Mouse (Mus musculus) midbrain, postnatal 0 days (tissue): Measurements from ENCODE around the gene Rnf150. TPM values are rescaled to one million over a fixed set of nuclear protein-coding genes. Genes with fewer than 3 reads are reported as not detected.

ENCODE experiments used
- ATAC-seq: fragments of 200-750 bp; cut with Nextera tagmentation; 2 replicates; pipeline ENCODE4 v1.8.0; 2017; ENCODE audit warnings: moderate number of reproducible peaks, mild to moderate bottlenecking, moderate TSS enrichment, moderate library complexity; ENCODE audit not compliant: low FRiP score
- DNase-seq: peaks from one replicate; pipeline ENCODE4 v3.0.0-alpha.2; 2015; ENCODE audit warnings: low spot score
- H3K27ac ChIP-seq: fragments of 300-500 bp; sonication (generic); 2 replicates; pipeline ENCODE4 v1.5.1; 2014; ENCODE audit warnings: low read depth, mild to moderate bottlenecking, low read length, mixed read lengths
- H3K27me3 ChIP-seq: fragments of 300-500 bp; sonication (generic); 2 replicates; pipeline ENCODE4 v1.6.1; 2014; ENCODE audit warnings: low read length, control low read depth, mixed read lengths; ENCODE audit not compliant: insufficient read depth
- H3K36me3 ChIP-seq: fragments of 300-500 bp; sonication (generic); 2 replicates; pipeline ENCODE4 v1.6.1; 2014; ENCODE audit warnings: low read length, control low read depth, mixed read lengths; ENCODE audit not compliant: insufficient read depth
- H3K4me1 ChIP-seq: fragments of 300-500 bp; sonication (generic); 2 replicates; pipeline ENCODE4 v1.6.1; 2014; ENCODE audit warnings: mild to moderate bottlenecking, control low read depth, antibody characterized with exemption, low read length, mixed read lengths; ENCODE audit not compliant: insufficient read depth
- H3K4me2 ChIP-seq: fragments of 300-500 bp; sonication (generic); 2 replicates; pipeline ENCODE4 v1.6.1; 2014; ENCODE audit warnings: low read depth, mild to moderate bottlenecking, low read length, mixed read lengths; ENCODE audit not compliant: poor library complexity, severe bottlenecking
- H3K4me3 ChIP-seq: fragments of 300-500 bp; sonication (generic); 2 replicates; pipeline ENCODE4 v1.5.1; 2014; ENCODE audit warnings: low read depth, mild to moderate bottlenecking, low read length, moderate library complexity
- H3K9ac ChIP-seq: fragments of 300-500 bp; sonication (generic); replicated peaks from 2 replicates; pipeline ENCODE4 v1.6.1; 2014; ENCODE audit warnings: mild to moderate bottlenecking, low read length, moderate library complexity, mixed read lengths; ENCODE audit not compliant: poor library complexity, severe bottlenecking
- H3K9me3 ChIP-seq: fragments of 300-500 bp; sonication (generic); 2 replicates; pipeline ENCODE4 v1.6.1; 2016; ENCODE audit warnings: low read length, control low read depth
- CTCF ChIP-seq: IDR thresholded peaks from 2 replicates; pipeline ENCODE4 v1.5.1; 2016; ENCODE audit warnings: antibody characterized with exemption, mild to moderate bottlenecking
- WGBS: fragments of 180-500 bp; shearing (Covaris S2); extraction: QIAGEN DNeasy Blood & Tissue Kit; methylation state at CpG from one replicate; pipeline ENCODE4 v1.1.7; 2014; 5-methylcytosine and 5-hydroxymethylcytosine counted together
- polyA plus RNA-seq: library from polyadenylated mRNA; unstranded; fragments of >200 nt; fragmentation: Nextera tagmentation; extraction: Ambion mirVana; gene quantifications from 2 replicates; pipeline ENCODE4 v1.2.1, GENCODE M21; 2015
- total RNA-seq: library from RNA; depleted of rRNA; stranded (reverse); fragments of >200 nt; gene quantifications from 2 replicates; pipeline ENCODE4 v1.2.3, GENCODE M21; 2014

Rnf150 gene
- total and polyA plus RNA-seq, 2 experiments from 2014 or later = 1.9 to 12.6 TPM

DNA sequence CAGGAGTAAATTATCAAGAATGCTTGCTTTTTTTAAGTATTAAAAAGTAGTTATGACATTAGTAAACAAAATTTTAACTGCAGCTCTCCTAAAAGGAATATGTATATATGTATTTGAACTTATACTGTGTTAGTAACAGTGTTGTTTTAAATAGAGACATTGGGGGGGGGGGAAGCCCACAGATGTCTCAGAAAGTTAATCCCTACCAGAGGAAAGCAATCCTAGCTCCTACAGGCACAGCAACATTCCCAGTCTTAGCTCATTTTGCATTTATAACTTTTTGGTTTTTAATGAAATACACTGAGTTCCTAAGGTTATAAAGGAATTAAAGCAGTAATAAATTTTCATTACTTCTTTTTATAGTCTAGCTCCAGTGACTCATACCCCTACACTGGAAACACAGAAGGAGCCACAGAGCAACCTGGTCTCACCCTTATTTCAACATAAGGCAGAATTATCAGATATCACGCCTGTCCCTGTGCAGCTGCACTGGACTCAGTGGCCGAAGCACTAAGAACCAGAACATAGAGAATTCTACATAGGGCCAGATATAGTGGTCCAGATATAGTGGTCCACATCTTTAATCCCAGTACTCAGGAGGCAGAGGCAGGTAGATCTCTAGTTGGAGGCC is 96.9 kb downstream of the Rnf150 start:
- no peak for TF ChIP-seq CTCF
- Histone ChIP-seq H3K4me3 (no peak overlapping the region), H3K4me2 (no peak overlapping the region), H3K27ac (no peak overlapping the region), H3K27me3 (no peaks in the 10 kb centered on the region), H3K4me1 (no peaks in the 10 kb centered on the region), H3K9me3 (no peaks in the 10 kb centered on the region), H3K9ac (no peak overlapping the region), H3K36me3 (no peaks in the 10 kb centered on the region)
- ATAC-seq = no peak
- DNase-seq = no peak
- 95% methylated on average over 2 of the region's 2 CpGs for WGBS

DNA sequence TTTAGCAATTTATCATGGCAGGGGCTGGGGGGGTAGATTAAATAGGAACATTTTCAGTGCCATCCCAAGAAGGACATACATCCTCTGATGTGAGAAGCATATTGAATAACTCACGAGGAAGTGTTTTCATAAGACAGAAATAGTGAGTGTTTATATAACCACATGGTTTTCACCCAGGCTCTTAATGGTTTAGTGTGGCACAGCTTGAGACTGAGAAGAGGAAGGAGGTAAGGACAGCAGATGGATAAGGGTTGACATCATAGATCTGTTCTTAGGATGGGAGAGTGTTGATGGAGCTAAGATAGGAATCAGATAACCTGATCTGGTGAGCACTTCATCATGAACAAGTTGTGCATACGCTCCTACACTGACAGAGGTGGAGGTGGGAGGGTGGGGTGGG is 101.4 kb downstream of the Rnf150 start:
- Histone ChIP-seq H3K27me3 (no peaks in the 10 kb centered on the region), H3K9me3 (no peaks in the 10 kb centered on the region), H3K4me2 (no peak overlapping the region), H3K9ac (no peak overlapping the region), H3K4me1 (no peaks in the 10 kb centered on the region), H3K36me3 (no peaks in the 10 kb centered on the region), H3K27ac (no peak overlapping the region), H3K4me3 (no peak overlapping the region)
- ATAC-seq (no peak), DNase-seq (no peak)
- TF ChIP-seq CTCF = no peak
- 92% methylated on average over 2 of the region's 2 CpGs for WGBS

DNA sequence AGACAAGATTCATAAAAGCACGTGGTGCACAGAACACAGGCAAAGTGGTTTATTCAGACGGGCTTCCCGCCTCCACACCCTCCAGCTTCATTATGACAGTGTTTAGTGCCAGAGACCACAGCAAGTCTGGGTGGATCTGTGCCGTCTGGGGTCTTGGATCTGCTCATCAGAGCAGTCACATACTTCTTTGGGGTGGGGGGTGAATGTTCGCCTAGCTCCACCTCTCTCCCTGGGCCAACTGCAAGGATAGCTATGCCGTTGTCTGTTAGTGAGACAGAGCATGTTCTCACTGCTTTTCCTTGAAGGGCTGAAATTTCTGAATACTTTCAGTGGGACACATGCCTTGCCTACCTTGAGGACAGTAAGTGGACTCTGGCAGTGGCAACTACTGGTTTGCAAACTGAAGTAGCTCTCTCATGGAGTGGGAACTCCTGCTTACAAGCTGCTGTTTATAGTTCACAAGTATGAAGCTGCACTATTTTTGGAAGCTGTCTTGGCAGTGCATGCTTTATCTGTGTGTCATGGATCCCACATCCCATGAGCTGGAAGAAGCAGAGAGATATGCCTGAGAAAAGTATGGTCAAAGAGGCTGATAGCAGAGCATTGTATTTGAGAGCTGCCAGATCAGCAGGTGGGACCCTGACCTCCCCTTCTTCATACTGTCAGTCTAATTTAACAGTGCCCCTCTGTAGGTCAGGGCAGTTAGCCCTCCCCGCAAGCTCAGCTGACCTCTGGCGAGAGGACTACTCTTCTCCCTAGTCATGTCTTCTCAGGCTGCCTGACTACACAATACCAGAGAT is 104.9 kb downstream of the Rnf150 start:
- ATAC-seq (no peak), DNase-seq (no peak)
- Histone ChIP-seq H3K27me3 (no peaks in the 10 kb centered on the region), H3K4me3 (no peak overlapping the region), H3K9ac (no peak overlapping the region), H3K9me3 (no peaks in the 10 kb centered on the region), H3K36me3 (no peaks in the 10 kb centered on the region), H3K27ac (no peak overlapping the region), H3K4me2 (no peak overlapping the region), H3K4me1 (no peaks in the 10 kb centered on the region)
- no peak for TF ChIP-seq CTCF
- WGBS = 74% methylated on average over 8 of the region's 8 CpGs

DNA sequence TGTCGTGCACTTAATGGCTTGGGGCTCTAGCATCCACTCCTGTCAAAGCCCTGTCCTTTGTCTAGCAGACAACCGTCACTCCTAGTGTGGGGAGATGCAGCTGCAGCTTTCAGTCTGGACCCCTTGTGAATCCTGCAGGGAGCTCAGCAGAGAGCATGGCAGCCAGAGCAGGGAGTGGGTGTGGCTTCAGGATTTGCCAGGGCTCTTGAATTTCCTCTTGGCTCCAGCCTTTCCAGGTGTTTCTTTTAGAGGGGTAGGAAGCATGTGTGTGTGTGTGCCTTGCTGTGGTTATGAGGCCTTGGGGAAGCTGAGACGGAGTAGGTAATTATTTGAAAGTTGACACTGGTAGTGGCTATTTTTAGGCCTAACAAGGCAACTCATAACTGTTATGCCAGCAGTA is 106.8 kb downstream of the Rnf150 start:
- Histone ChIP-seq H3K9ac (no peak overlapping the region), H3K4me3 (no peak overlapping the region), H3K27ac (no peak overlapping the region), H3K4me2 (no peak overlapping the region), H3K27me3 (no peaks in the 10 kb centered on the region), H3K9me3 (no peaks in the 10 kb centered on the region), H3K4me1 (0 out of 2 replicates have a peak, but pooled peaks cover 4% of the 10 kb centered on the region), H3K36me3 (no peaks in the 10 kb centered on the region)
- no peak for TF ChIP-seq CTCF
- WGBS = 28% methylated on average over 3 of the region's 3 CpGs
- DNase-seq (no peak), ATAC-seq (no peak)

DNA sequence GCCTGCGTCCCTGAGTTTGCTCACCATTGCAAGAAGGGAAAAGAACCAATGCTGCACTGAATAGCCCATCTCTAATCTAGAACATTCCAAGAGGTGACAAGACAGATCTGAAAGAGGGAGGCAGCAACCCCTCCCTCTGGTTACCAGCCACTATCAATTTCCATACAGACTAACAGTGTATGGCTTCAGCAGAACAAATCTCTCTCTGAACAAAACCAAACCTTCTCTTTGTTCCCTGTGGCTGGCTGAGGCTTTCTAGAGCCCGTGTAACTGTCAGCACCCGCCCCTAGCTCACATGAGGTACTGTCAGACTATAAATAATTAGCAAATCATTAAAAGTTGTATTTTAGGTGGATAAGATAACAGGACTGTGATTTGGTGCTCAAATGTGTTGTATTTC is 109.7 kb downstream of the Rnf150 start:
- ATAC-seq (no peak), DNase-seq (no peak)
- H3K9me3 ChIP-seq = no peaks in the 10 kb centered on the region
- H3K27ac ChIP-seq = no peak overlapping the region
- no peaks in the 10 kb centered on the region for H3K27me3 ChIP-seq
- WGBS = 66% methylated on average over 3 of the region's 3 CpGs
- H3K9ac ChIP-seq = no peak overlapping the region
- no peak for TF ChIP-seq CTCF
- no peaks in the 10 kb centered on the region for H3K36me3 ChIP-seq
- 0 out of 2 replicates have a peak, but pooled peaks cover 4% of the 10 kb centered on the region for H3K4me1 ChIP-seq
- H3K4me2 ChIP-seq = no peak overlapping the region
- no peak overlapping the region for H3K4me3 ChIP-seq

DNA sequence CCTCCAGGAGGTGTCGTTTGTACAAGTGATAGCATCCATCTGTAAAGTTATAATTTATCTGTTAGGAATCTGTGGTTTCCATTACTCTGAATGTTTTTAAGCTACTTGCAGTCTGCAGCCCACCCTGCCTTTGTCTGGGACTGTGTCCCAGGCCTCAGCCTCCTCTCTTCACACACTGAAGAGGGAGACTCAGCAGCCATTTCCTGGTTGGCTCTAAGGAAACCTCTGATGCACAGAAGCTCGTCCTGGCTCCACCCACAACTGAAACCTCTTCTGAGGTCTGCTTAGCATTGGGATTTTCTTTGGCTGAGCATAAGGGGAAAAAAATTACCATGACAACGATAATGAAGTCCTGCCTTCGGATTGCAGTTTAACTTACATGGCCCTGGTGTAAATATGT is 110.2 kb downstream of the Rnf150 start:
- H3K27me3 ChIP-seq = no peaks in the 10 kb centered on the region
- H3K4me1 ChIP-seq = 0 out of 2 replicates have a peak, but pooled peaks cover 4% of the 10 kb centered on the region
- H3K9me3 ChIP-seq = no peaks in the 10 kb centered on the region
- ATAC-seq (peak; percentile 68; the same call in 1 of the 2 replicates), DNase-seq (peak; percentile 21)
- H3K9ac ChIP-seq = no peak overlapping the region
- H3K27ac ChIP-seq = no peak overlapping the region
- H3K4me3 ChIP-seq = no peak overlapping the region
- no peaks in the 10 kb centered on the region for H3K36me3 ChIP-seq
- no peak overlapping the region for H3K4me2 ChIP-seq
- TF ChIP-seq CTCF = no peak
- 30% methylated on average over 4 of the region's 4 CpGs for WGBS
